Mouse (Mus musculus): Measurements from ENCODE around the gene Tmem256. TPM values are rescaled to one million over a fixed set of nuclear protein-coding genes. Genes with fewer than 3 reads are reported as not detected.

Gene Tmem256
- polyA plus RNA-seq, 1 experiment = 97.1 TPM

- Histone ChIP-seq H3K36me3 (ENCODE audit: control insufficient read depth, insufficient read depth, low read length, poor library complexity, severe bottlenecking) (no peaks in the 10 kb centered on the region), H3K9me3 (replicated peaks; ENCODE audit: control insufficient read depth, insufficient read depth, low read length, poor library complexity, severe bottlenecking) (no peaks in the 10 kb centered on the region), H3K27me3 (ENCODE audit: control insufficient read depth, insufficient read depth, low read length, poor library complexity, severe bottlenecking) (peaks cover 12% of the 10 kb centered on the region), H3K27ac (ENCODE audit: insufficient read depth, low read length) (no peak within 1 kb of the TSS), H3K4me3 (ENCODE audit: low read depth, low read length) (peak within 1 kb of the TSS; percentile 91), H3K9ac (ENCODE audit: low read depth, poor library complexity, severe bottlenecking) (peak within 1 kb of the TSS; percentile 75), H3K4me1 (ENCODE audit: control insufficient read depth, insufficient read depth, low read length) (no peaks in the 10 kb centered on the region)
- no peak for TF ChIP-seq CTCF (IDR thresholded peaks at IDR 0.05; ENCODE audit: low read depth, low read length)
- no peak for TF ChIP-seq EP300 (IDR thresholded peaks at IDR 0.05; ENCODE audit: insufficient read depth, low read depth, low read length)
- TF ChIP-seq POLR2A (IDR thresholded peaks at IDR 0.05; ENCODE audit: insufficient read depth, low read length) = no peak
Measured at GRCm38 (mm10) chr11:69801379-69801977, 36.8 kb upstream of the Tmem256 start, which contains the start of gene Fgf11. TSS of gene Fgf11 (minus strand) at chr11:69801857.

- H3K4me3 ChIP-seq (ENCODE audit: low read depth, low read length) = peak overlapping the region; percentile 91
- no peak overlapping the region for H3K27ac ChIP-seq (ENCODE audit: insufficient read depth, low read length)
- H3K9ac ChIP-seq (ENCODE audit: low read depth, poor library complexity, severe bottlenecking) = peak overlapping the region; percentile 75
- H3K36me3 ChIP-seq (ENCODE audit: control insufficient read depth, insufficient read depth, low read length, poor library complexity, severe bottlenecking) = no peaks in the 10 kb centered on the region
- H3K4me1 ChIP-seq (ENCODE audit: control insufficient read depth, insufficient read depth, low read length) = no peaks in the 10 kb centered on the region
- TF ChIP-seq POLR2A (IDR thresholded peaks at IDR 0.05; ENCODE audit: insufficient read depth, low read length) = no peak
- no peak for TF ChIP-seq EP300 (IDR thresholded peaks at IDR 0.05; ENCODE audit: insufficient read depth, low read depth, low read length)
- no peak for TF ChIP-seq CTCF (IDR thresholded peaks at IDR 0.05; ENCODE audit: low read depth, low read length)
- H3K27me3 ChIP-seq (ENCODE audit: control insufficient read depth, insufficient read depth, low read length, poor library complexity, severe bottlenecking) = peaks cover 12% of the 10 kb centered on the region
- H3K9me3 ChIP-seq (replicated peaks; ENCODE audit: control insufficient read depth, insufficient read depth, low read length, poor library complexity, severe bottlenecking) = no peaks in the 10 kb centered on the region
Measured at GRCm38 (mm10) chr11:69802648-69803105, 35.6 kb upstream of the Tmem256 start.

GRCm38 (mm10) chr11:69803328-69803727 lies 35.0 kb upstream of the Tmem256 start:
- H3K4me3 ChIP-seq (ENCODE audit: low read depth, low read length) = peak overlapping the region; percentile 76
- H3K27me3 ChIP-seq (ENCODE audit: control insufficient read depth, insufficient read depth, low read length, poor library complexity, severe bottlenecking) = peaks cover 12% of the 10 kb centered on the region
- H3K9me3 ChIP-seq (replicated peaks; ENCODE audit: control insufficient read depth, insufficient read depth, low read length, poor library complexity, severe bottlenecking) = no peaks in the 10 kb centered on the region
- H3K27ac ChIP-seq (ENCODE audit: insufficient read depth, low read length) = no peak overlapping the region
- peak overlapping the region; percentile 90 for H3K9ac ChIP-seq (ENCODE audit: low read depth, poor library complexity, severe bottlenecking)
- no peaks in the 10 kb centered on the region for H3K4me1 ChIP-seq (ENCODE audit: control insufficient read depth, insufficient read depth, low read length)
- TF ChIP-seq EP300 (IDR thresholded peaks at IDR 0.05; ENCODE audit: insufficient read depth, low read depth, low read length) = no peak
- TF ChIP-seq POLR2A (IDR thresholded peaks at IDR 0.05; ENCODE audit: insufficient read depth, low read length) = no peak
- TF ChIP-seq CTCF (IDR thresholded peaks at IDR 0.05; ENCODE audit: low read depth, low read length) = no peak
- H3K36me3 ChIP-seq (ENCODE audit: control insufficient read depth, insufficient read depth, low read length, poor library complexity, severe bottlenecking) = no peaks in the 10 kb centered on the region

GRCm38 (mm10) chr11:69803786-69804651 lies 34.3 kb upstream of the Tmem256 start:
- Histone ChIP-seq H3K36me3 (ENCODE audit: control insufficient read depth, insufficient read depth, low read length, poor library complexity, severe bottlenecking) (no peaks in the 10 kb centered on the region), H3K9ac (ENCODE audit: low read depth, poor library complexity, severe bottlenecking) (peak overlapping the region; percentile 90), H3K4me3 (ENCODE audit: low read depth, low read length) (peak overlapping the region; percentile 76), H3K27ac (ENCODE audit: insufficient read depth, low read length) (no peak overlapping the region), H3K9me3 (replicated peaks; ENCODE audit: control insufficient read depth, insufficient read depth, low read length, poor library complexity, severe bottlenecking) (no peaks in the 10 kb centered on the region), H3K27me3 (ENCODE audit: control insufficient read depth, insufficient read depth, low read length, poor library complexity, severe bottlenecking) (peaks cover 12% of the 10 kb centered on the region), H3K4me1 (ENCODE audit: control insufficient read depth, insufficient read depth, low read length) (no peaks in the 10 kb centered on the region)
- TF ChIP-seq CTCF (IDR thresholded peaks at IDR 0.05; ENCODE audit: low read depth, low read length) = peak; percentile 41
- no peak for TF ChIP-seq EP300 (IDR thresholded peaks at IDR 0.05; ENCODE audit: insufficient read depth, low read depth, low read length)

GRCm38 (mm10) chr11:69804652-69804940 lies 33.7 kb upstream of the Tmem256 start:
- Histone ChIP-seq H3K4me3 (ENCODE audit: low read depth, low read length) (peak overlapping the region; percentile 76), H3K9ac (ENCODE audit: low read depth, poor library complexity, severe bottlenecking) (peak overlapping the region; percentile 90), H3K4me1 (ENCODE audit: control insufficient read depth, insufficient read depth, low read length) (no peaks in the 10 kb centered on the region), H3K36me3 (ENCODE audit: control insufficient read depth, insufficient read depth, low read length, poor library complexity, severe bottlenecking) (no peaks in the 10 kb centered on the region), H3K27ac (ENCODE audit: insufficient read depth, low read length) (no peak overlapping the region), H3K9me3 (replicated peaks; ENCODE audit: control insufficient read depth, insufficient read depth, low read length, poor library complexity, severe bottlenecking) (no peaks in the 10 kb centered on the region), H3K27me3 (ENCODE audit: control insufficient read depth, insufficient read depth, low read length, poor library complexity, severe bottlenecking) (peaks cover 12% of the 10 kb centered on the region)
- TF ChIP-seq POLR2A (IDR thresholded peaks at IDR 0.05; ENCODE audit: insufficient read depth, low read length) (no peak), CTCF (IDR thresholded peaks at IDR 0.05; ENCODE audit: low read depth, low read length) (no peak), EP300 (IDR thresholded peaks at IDR 0.05; ENCODE audit: insufficient read depth, low read depth, low read length) (no peak)
